Mouse (Mus musculus) kidney, adult 2 months (tissue): Measurements from ENCODE around the gene Ddc.

Experiments used
- CTCF ChIP-seq: fragments of 200-500 bp; conservative IDR thresholded peaks from 2 replicates; pipeline ENCODE4 v1.5.1; 2011; ENCODE audit warnings: low read depth, mild to moderate bottlenecking, control low read depth, low read length, moderate library complexity, mixed read lengths; ENCODE audit not compliant: insufficient read depth, insufficient read length
- POLR2A ChIP-seq: fragments of 200-500 bp; IDR thresholded peaks from one replicate; pipeline ENCODE4 v1.6.1; 2011; ENCODE audit warnings: low read depth, low read length, control low read depth

GRCm38 (mm10) chr11:11815737-11816136 is 82.2 kb downstream of the Ddc start:
- TF ChIP-seq POLR2A (no peak), CTCF (no peak)
